8 mouse cellular contexts compared by ENCODE assay signal in the genomic region with DNA sequence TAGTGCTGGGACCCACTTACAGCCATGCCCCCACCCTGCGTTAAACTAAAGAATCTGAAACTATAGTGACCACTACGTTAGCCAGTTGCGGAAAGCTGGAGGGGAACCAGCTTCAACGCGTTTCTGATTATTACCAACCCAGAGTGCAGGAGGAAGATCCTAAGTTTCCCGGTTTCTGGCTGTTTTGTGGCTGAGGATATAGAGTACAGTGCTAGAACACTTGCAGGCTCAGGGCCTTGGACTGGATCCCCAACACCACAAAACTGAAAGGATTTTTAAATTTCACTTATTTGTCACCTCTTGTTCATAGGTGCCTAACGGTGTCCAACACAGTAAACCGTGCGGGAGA. TPM values are rescaled to one million over a fixed set of nuclear protein-coding genes. Genes with fewer than 3 reads are reported as not detected.
A peak's percentile ranks its signal among the peaks of the same experiment; 100 is the strongest.
DNase-seq lines count a peak whose midpoint lies in the region; ATAC-seq and TF ChIP-seq lines count a peak whose summit lies in the region.

No protein-coding gene starts in this region.

- ATAC-seq in forebrain, postnatal 0 days: no peak
- ATAC-seq in liver, embryonic 15.5 days (ENCODE audit: insufficient read depth): no peak

- peaks cover 35% of the 10 kb centered on the region for H3K79me3 ChIP-seq in C2C12 (ENCODE audit: low read depth)

- no peaks in the 10 kb centered on the region for H3K9me3 ChIP-seq in forebrain, postnatal 0 days (ENCODE audit: low read length)
- no peaks in the 10 kb centered on the region for H3K9me3 ChIP-seq in liver, embryonic 15.5 days (replicated peaks)

- H3K79me2 ChIP-seq in C2C12 (ENCODE audit: control insufficient read depth, insufficient read depth): peaks cover 42% of the 10 kb centered on the region

- H3K9ac ChIP-seq in forebrain, postnatal 0 days: peak overlapping the region; percentile 56
- H3K9ac ChIP-seq in liver, embryonic 15.5 days: peak overlapping the region; percentile 98

- peak overlapping the region; percentile 56 for H3ac ChIP-seq in C2C12 (ENCODE audit: control insufficient read depth, insufficient read length, low read depth)

- H3K36me3 ChIP-seq in C2C12 (ENCODE audit: control insufficient read depth, insufficient read depth): peaks cover 29% of the 10 kb centered on the region
- H3K36me3 ChIP-seq in forebrain, postnatal 0 days (ENCODE audit: insufficient read depth): no peaks in the 10 kb centered on the region
- H3K36me3 ChIP-seq in liver, embryonic 15.5 days (replicated peaks): peaks cover 3% of the 10 kb centered on the region; the same call in 1 of the 2 replicates

- DNase-seq in cerebellum, adult 11 months: peak; percentile 25
- no peak for DNase-seq in cerebellum, postnatal 10 days
- DNase-seq in forebrain, postnatal 0 days: no peak
- no peak for DNase-seq in frontal cortex, adult 2 months (ENCODE audit: extremely low spot score in 1 of 2, low spot score in 1 of 2)
- DNase-seq in layer of hippocampus, postnatal 14 days (ENCODE audit: low spot score in 2 of 2): no peak
- DNase-seq in lung, postnatal 4 days: no peak

- H3K4me3 ChIP-seq in C2C12 (ENCODE audit: insufficient read depth, poor library complexity, severe bottlenecking): peak overlapping the region; percentile 99
- H3K4me3 ChIP-seq in forebrain, postnatal 0 days (ENCODE audit: low read depth, low read length): peak overlapping the region; percentile 98
- H3K4me3 ChIP-seq in liver, embryonic 15.5 days (replicated peaks): peak overlapping the region; percentile 99

- H3K4me1 ChIP-seq in forebrain, postnatal 0 days (ENCODE audit: insufficient read depth): peaks cover 13% of the 10 kb centered on the region; the same call in 1 of the 2 replicates
- H3K4me1 ChIP-seq in liver, embryonic 15.5 days (replicated peaks): peaks cover 37% of the 10 kb centered on the region

- no peaks in the 10 kb centered on the region for H3K27me3 ChIP-seq in C2C12 (ENCODE audit: control insufficient read depth, insufficient read depth, insufficient read length)
- H3K27me3 ChIP-seq in forebrain, postnatal 0 days (ENCODE audit: insufficient read depth, low read length): no peaks in the 10 kb centered on the region
- H3K27me3 ChIP-seq in liver, embryonic 15.5 days: no peaks in the 10 kb centered on the region

- H3K27ac ChIP-seq in forebrain, postnatal 0 days (ENCODE audit: low read depth, low read length): peak overlapping the region; percentile 97
- H3K27ac ChIP-seq in liver, embryonic 15.5 days (replicated peaks): peak overlapping the region; percentile 99

- 55% methylated on average over 9 of the region's 9 CpGs for WGBS in forebrain, postnatal 0 days
- 45% methylated on average over 9 of the region's 9 CpGs for WGBS in liver, embryonic 15.5 days (ENCODE audit: insufficient replicate concordance)

- no peak for TF ChIP-seq CTCF in C2C12 (IDR thresholded peaks at IDR 0.05; ENCODE audit: control insufficient read depth, insufficient read depth, insufficient read length)
- TF ChIP-seq CTCF in forebrain, postnatal 0 days (IDR thresholded peaks at IDR 0.05; ENCODE audit: low read depth): no peak

- H3K4me2 ChIP-seq in forebrain, postnatal 0 days (ENCODE audit: low read depth): peak overlapping the region; percentile 65
- peak overlapping the region; percentile 87 for H3K4me2 ChIP-seq in liver, embryonic 15.5 days

TF ChIP-seq in C2C12, 6 proteins besides CTCF, POLR2A, EP300 and RAD21:
- TF ChIP-seq CEBPB (IDR thresholded peaks at IDR 0.05; ENCODE audit: low read depth) (no peak), USF1 (IDR thresholded peaks at IDR 0.05; ENCODE audit: low read depth) (no peak), MAX (IDR thresholded peaks at IDR 0.05) (no peak), FOSL1 (IDR thresholded peaks at IDR 0.05; ENCODE audit: insufficient read depth, low read length, poor library complexity, severe bottlenecking) (no peak), MYOD1 (IDR thresholded peaks at IDR 0.05; ENCODE audit: control insufficient read depth, insufficient read length, low read depth) (no peak), MYOG (IDR thresholded peaks at IDR 0.05; ENCODE audit: control insufficient read depth, extremely low read depth, insufficient read length) (no peak)

RNA-seq across cellular contexts. Expression of a gene that starts 0.9 kb away (rescaled TPM):
- 112 TPM for polyA plus RNA-seq in C2C12 (2012; fragmentation: generic; extraction: Trizol)
- 112 and 138 TPM in 2 replicates for total RNA-seq in forebrain, postnatal 0 days (2014; rRNA removed)
- 42.1 and 46.9 TPM in 2 replicates for polyA plus RNA-seq in forebrain, postnatal 0 days (2015; fragmentation: Nextera tagmentation; extraction: Ambion mirVana)
- 37.1 and 41.7 TPM in 2 replicates for polyA plus RNA-seq in liver, embryonic 15.5 days (2015; fragmentation: Nextera tagmentation; extraction: Ambion mirVana)
- polyA plus RNA-seq in frontal cortex, adult 2 months (2012; rRNA removed): 82.5 and 92.5 TPM in 2 replicates
- 100 to 1,000 TPM; 177 to 192 TPM for total RNA-seq in layer of hippocampus, postnatal 14 days (2021)

RNA-seq across cellular contexts. Expression of a gene that starts 23.3 kb away (rescaled TPM):
- polyA plus RNA-seq in C2C12 (2012; fragmentation: generic; extraction: Trizol): 8.2 TPM
- 0.86 and 2.8 TPM in 2 replicates for total RNA-seq in forebrain, postnatal 0 days (2014; rRNA removed)
- polyA plus RNA-seq in forebrain, postnatal 0 days (2015; fragmentation: Nextera tagmentation; extraction: Ambion mirVana): 16.0 and 17.1 TPM in 2 replicates
- polyA plus RNA-seq in liver, embryonic 15.5 days (2015; fragmentation: Nextera tagmentation; extraction: Ambion mirVana): 7.2 and 7.8 TPM in 2 replicates
- 10.9 and 11.0 TPM in 2 replicates for polyA plus RNA-seq in frontal cortex, adult 2 months (2012; rRNA removed)
- total RNA-seq in layer of hippocampus, postnatal 14 days (2021): 10 to 100 TPM in 1 of 2 experiments, 1 to 10 TPM in 1; 8.2 to 10.7 TPM

RNA-seq across cellular contexts. Expression of a gene that starts 49.5 kb away (rescaled TPM):
- polyA plus RNA-seq in C2C12 (2012; fragmentation: generic; extraction: Trizol): 12.1 TPM
- total RNA-seq in forebrain, postnatal 0 days (2014; rRNA removed): 110 and 147 TPM in 2 replicates
- polyA plus RNA-seq in forebrain, postnatal 0 days (2015; fragmentation: Nextera tagmentation; extraction: Ambion mirVana): 67.0 and 98.5 TPM in 2 replicates
- polyA plus RNA-seq in liver, embryonic 15.5 days (2015; fragmentation: Nextera tagmentation; extraction: Ambion mirVana): 8.0 and 9.7 TPM in 2 replicates
- 42.9 and 48.5 TPM in 2 replicates for polyA plus RNA-seq in frontal cortex, adult 2 months (2012; rRNA removed)
- total RNA-seq in layer of hippocampus, postnatal 14 days (2021): 100 to 1,000 TPM; 220 to 224 TPM
